Mouse (Mus musculus) liver, embryonic 18 days (tissue): ENCODE data around the gene Hoxc12. TPM values are rescaled to one million over a fixed set of nuclear protein-coding genes. Genes with fewer than 3 reads are reported as not detected.

Experiments used
- polyA plus RNA-seq: library from polyadenylated mRNA; depleted of rRNA; stranded (reverse); fragments of >200 nt; gene quantifications from 2 replicates; pipeline ENCODE4 v1.2.3, GENCODE M21; 2012; rRNA removed

The Hoxc12 gene
- not detected in 2 replicates for polyA plus RNA-seq

DNA sequence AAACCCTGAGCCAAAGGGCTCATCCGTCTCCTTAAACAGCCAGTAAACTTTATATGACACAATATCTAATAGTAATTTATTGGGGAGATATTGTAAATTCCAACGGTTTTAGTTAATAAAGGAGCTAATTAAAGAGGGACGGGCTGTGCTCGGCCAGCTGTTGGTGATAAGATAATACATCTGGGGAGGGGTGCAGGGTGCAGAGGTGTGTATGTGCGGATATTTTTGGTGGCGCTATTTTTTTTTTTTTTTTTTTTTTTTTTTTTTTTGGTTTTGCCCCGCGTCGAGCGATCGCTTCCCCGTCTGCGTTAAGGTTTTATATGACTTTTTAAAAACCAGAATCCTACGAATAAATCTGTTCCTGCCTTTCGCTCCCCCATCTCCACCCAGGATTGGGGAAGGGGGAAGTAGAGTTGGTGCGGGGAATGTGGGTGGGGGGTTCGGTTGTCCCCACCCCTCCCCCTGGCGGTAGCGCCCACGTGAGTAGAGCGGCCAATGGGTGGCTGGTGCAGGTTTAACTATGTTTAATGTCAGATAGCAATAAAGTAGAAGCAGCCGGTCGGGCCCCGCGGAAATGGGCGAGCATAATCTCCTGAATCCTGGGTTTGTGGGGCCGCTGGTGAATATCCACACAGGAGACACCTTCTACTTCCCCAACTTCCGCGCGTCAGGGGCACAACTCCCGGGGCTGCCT is at the start of gene Hoxc12:
Gene Hoxc12, plus strand, starts transcription at position 479 of the 694 bp plus-strand sequence.

DNA sequence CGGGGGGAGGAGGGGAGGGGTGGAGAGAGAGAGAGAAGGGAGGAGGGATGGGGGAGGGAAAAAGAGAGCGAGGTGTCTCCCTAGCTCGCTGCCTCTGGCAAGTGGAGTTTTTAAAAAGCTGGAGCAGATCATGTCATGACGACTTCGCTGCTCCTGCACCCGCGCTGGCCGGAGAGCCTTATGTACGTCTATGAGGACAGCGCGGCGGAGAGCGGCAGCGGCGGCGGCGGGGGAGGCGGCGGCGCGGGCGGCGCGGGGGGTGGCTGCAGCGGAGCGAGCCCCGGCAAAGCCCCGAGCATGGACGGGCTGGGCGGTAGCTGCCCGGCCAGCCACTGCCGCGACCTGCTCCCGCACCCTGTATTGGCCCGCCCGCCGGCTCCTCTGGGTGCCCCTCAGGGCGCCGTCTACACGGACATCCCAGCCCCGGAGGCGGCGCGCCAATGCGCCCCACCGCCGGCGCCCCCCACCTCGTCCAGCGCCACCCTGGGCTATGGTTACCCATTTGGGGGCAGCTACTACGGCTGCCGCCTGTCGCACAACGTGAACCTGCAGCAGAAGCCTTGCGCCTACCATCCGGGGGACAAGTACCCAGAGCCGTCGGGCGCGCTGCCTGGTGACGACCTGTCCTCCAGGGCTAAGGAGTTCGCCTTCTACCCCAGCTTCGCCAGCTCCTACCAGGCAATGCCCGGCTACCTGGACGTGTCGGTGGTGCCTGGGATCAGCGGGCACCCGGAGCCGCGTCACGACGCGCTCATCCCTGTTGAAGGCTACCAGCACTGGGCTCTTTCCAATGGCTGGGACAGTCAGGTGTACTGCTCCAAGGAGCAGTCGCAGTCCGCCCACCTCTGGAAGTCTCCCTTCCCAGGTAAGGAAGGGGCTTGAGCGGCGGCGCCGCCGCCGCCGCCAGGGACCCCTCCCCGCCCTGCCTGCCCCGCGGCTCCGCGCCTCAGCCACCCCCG is 15.2 kb upstream of the Hoxc12 start, which contains the start of gene Hoxc13:
Gene Hoxc13, plus strand, starts transcription at position 51 of the 959 bp plus-strand sequence.

GRCm38 (mm10) chr15:102954192-102955006 is 17.8 kb downstream of the Hoxc12 start, which contains the start of gene Hoxc11:
Gene Hoxc11, plus strand, starts transcription at chr15:102954427.

GRCm38 (mm10) chr15:102966776-102967311 is 30.3 kb downstream of the Hoxc12 start, which contains the start of gene Hoxc10:
Gene Hoxc10, plus strand, starts transcription at chr15:102966796.

DNA sequence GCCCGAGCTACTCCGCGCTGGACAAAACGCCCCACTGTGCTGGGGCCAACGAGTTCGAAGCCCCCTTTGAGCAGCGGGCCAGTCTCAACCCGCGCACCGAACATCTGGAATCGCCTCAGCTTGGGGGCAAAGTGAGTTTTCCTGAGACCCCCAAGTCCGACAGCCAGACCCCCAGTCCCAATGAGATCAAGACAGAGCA is 30.7 kb downstream of the Hoxc12 start, which contains the start of gene Hoxc5:
Gene Hoxc5, plus strand, starts transcription at position 132 of the 199 bp plus-strand sequence.

DNA sequence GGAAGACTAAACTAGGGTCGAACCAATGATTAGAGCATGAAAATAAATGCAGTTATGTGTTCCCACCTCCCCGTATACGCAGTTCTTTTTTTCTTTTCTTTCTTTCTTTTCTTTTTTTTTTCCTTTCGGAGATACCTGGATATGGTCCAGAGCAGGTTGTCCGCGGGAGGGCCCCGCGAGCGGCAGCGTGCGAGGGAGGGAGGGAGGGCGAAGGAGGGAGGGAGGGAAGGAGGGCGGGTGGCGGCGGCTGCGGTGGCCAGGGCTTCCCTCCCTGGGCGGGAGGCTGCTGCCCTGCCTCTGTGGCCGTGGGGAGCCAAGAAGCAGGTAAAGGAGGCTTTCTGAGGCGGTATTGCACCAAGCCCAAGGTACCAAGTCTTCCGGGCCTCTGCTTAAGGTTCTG is 39.6 kb downstream of the Hoxc12 start, which contains the start of gene Hoxc9:
Gene Hoxc9, plus strand, starts transcription at position 269 of the 400 bp plus-strand sequence.

Other genes starting within 250 kb of the Hoxc12 start
- gene Calcoco1, start 214.6 kb upstream of the Hoxc12 start, polyA plus RNA-seq, result 10.2 and 12.0 TPM in 2 replicates
- not detected in 2 replicates for gene Hoxc13, start 15.7 kb upstream of the Hoxc12 start, polyA plus RNA-seq
- gene Hoxc11, start 17.7 kb downstream of the Hoxc12 start, polyA plus RNA-seq, result not detected in 2 replicates
- gene Hoxc10, start 30.0 kb downstream of the Hoxc12 start, polyA plus RNA-seq, result not detected in 2 replicates
- gene Hoxc5, start 30.7 kb downstream of the Hoxc12 start, polyA plus RNA-seq, result 0.02 TPM in 2 replicates
- not detected in 2 replicates for gene Hoxc9, start 39.7 kb downstream of the Hoxc12 start, polyA plus RNA-seq
- gene Hoxc8, start 53.9 kb downstream of the Hoxc12 start, polyA plus RNA-seq, result not detected in 2 replicates
- gene Hoxc6, start 61.5 kb downstream of the Hoxc12 start, polyA plus RNA-seq, result 0.13 TPM in 2 replicates
- 0.06 and 0.11 TPM in 2 replicates for gene Hoxc4, start 82.2 kb downstream of the Hoxc12 start, polyA plus RNA-seq
- gene Smug1, start 230.3 kb downstream of the Hoxc12 start, polyA plus RNA-seq, result 5.2 TPM in 2 replicates